Mouse (Mus musculus) liver, adult 2 months (tissue): ENCODE results near the gene Zfp184.

ENCODE experiments used
- CTCF ChIP-seq: fragments of 200-500 bp; IDR thresholded peaks from 2 replicates; pipeline ENCODE4 v1.5.1; 2011; ENCODE audit warnings: low read depth, low read length, control low read depth
- POLR2A ChIP-seq: fragments of 200-500 bp; IDR thresholded peaks from 2 replicates; pipeline ENCODE4 v1.6.1; 2011; ENCODE audit warnings: low read length, control low read depth; ENCODE audit not compliant: insufficient read depth; ENCODE audit errors: extremely low read depth

DNA sequence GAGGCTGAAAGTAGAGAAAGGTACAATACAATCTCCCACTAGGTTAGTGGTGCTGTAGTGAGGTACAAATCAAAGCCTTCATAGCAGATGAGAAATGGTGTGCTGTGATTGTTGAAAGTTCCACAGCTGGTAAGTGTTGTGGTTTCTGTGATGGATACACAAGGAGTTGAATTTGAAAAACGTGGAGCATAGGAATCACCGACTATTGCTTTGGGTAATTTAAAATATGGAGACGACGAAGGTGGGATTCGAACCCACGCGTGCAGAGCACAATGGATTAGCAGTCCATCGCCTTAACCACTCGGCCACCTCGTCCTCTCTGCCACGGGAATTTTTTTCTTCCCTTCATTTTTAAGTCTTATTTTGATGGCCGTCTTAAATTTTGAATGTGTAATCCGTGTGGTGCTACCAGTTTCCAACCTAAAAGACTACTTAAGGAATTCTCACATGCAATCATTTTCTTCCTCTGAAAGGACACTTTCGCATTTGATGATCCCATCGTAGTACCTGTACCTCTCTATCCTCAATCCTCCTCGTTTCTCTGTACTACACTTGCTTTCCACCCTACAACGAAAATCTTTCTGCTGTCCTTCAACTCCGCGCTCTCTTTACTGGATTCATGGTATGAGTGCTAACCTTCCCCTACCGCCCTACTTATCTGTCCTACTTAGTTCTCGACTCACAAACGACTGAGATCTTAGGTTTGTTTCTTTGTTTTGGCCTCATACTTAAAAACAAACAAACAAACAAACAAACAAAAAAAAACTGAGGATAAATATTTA is 49.3 kb downstream of the Zfp184 start:
- no peak for TF ChIP-seq CTCF
- no peak for TF ChIP-seq POLR2A
